ENCODE assay signal across 10 mouse cellular contexts in the genomic region with DNA sequence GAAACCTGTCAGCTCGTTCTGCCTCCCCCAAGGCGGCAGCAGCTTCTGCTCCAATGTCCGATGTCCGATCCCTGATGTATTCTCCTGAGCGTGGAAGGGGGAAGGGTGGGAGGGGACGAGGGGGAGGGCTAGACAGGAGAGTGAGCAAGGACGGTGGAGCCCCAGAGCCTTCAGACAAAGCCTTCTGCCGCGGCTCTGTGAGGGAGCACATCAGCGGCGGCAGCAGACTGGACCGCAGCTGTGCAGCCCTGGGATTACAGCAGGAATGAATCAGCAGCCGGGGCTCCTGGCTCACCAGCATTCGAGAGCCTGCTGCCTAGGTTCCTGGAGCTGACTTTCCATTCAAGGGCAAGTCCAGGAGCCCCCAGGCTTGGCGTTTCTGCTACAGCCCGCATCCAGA. TPM values are rescaled to one million over a fixed set of nuclear protein-coding genes. Genes with fewer than 3 reads are reported as not detected.
DNase-seq lines count a peak whose midpoint lies in the region; ATAC-seq and TF ChIP-seq lines count a peak whose summit lies in the region.
"Had no signal": no experiment of that assay in that cellular context is flagged by ENCODE, and none has a peak within 500 bp of the region (broad histone marks: within the 10 kb centered on the region; RNA-seq: fewer than 3 reads in every experiment).

No protein-coding gene starts in this region.

- no peaks in the 10 kb centered on the region for H3K79me2 ChIP-seq in myocyte (ENCODE audit: control insufficient read depth, insufficient read depth)

- peak; percentile 40; the same call in 1 of the 2 replicates for ATAC-seq in intestine, embryonic 15.5 days
- ATAC-seq in intestine, postnatal 0 days, result no peak
- ATAC-seq in hindbrain, embryonic 12.5 days (ENCODE audit: low FRiP score), result peak; percentile 73

- no peak for TF ChIP-seq POLR2A in myocyte (IDR thresholded peaks at IDR 0.05; ENCODE audit: insufficient read length, low read depth)

- H3K9ac ChIP-seq in intestine, embryonic 15.5 days, result no peak overlapping the region
- no peak overlapping the region for H3K9ac ChIP-seq in intestine, postnatal 0 days (ENCODE audit: low read depth, low read length)
- H3K9ac ChIP-seq in hindbrain, embryonic 12.5 days, result peak overlapping the region; percentile 67

- peak; percentile 76 for DNase-seq in embryo, embryonic 10.5 days (ENCODE audit: low spot score)
- no peak for DNase-seq in spleen, postnatal 4 days (ENCODE audit: low spot score in 2 of 2)
- DNase-seq in testis, postnatal 14 days (ENCODE audit: low spot score), result no peak
- no peak for DNase-seq in heart, postnatal 10 days

- no peaks in the 10 kb centered on the region for H3K27me3 ChIP-seq in intestine, embryonic 15.5 days (replicated peaks)
- H3K27me3 ChIP-seq in intestine, postnatal 0 days (replicated peaks; ENCODE audit: control insufficient read depth, insufficient read depth, low read length), result no peaks in the 10 kb centered on the region
- no peaks in the 10 kb centered on the region for H3K27me3 ChIP-seq in hindbrain, embryonic 12.5 days
- H3K27me3 ChIP-seq in myocyte (ENCODE audit: control insufficient read depth, insufficient read depth, insufficient read length), result no peaks in the 10 kb centered on the region
- H3K27me3 ChIP-seq: megakaryocyte, embryonic 14.5 days had no signal

- WGBS in intestine, embryonic 15.5 days, result 58% methylated on average over 16 of the region's 16 CpGs
- 65% methylated on average over 16 of the region's 16 CpGs for WGBS in intestine, postnatal 0 days
- 14% methylated on average over 16 of the region's 16 CpGs for WGBS in hindbrain, embryonic 12.5 days

- no peak overlapping the region for H3ac ChIP-seq in myocyte (ENCODE audit: control insufficient read depth, insufficient read length)

- no peak overlapping the region for H3K4me3 ChIP-seq in intestine, embryonic 15.5 days (replicated peaks)
- H3K4me3 ChIP-seq in intestine, postnatal 0 days (ENCODE audit: low read depth, low read length), result no peak overlapping the region
- H3K4me3 ChIP-seq in hindbrain, embryonic 12.5 days, result peak overlapping the region; percentile 37
- H3K4me3 ChIP-seq in myocyte, result no peak overlapping the region
- H3K4me3 ChIP-seq: megakaryocyte, embryonic 14.5 days had no signal

- no peaks in the 10 kb centered on the region for H3K9me3 ChIP-seq in intestine, embryonic 15.5 days
- H3K9me3 ChIP-seq in intestine, postnatal 0 days (ENCODE audit: control insufficient read depth), result no peaks in the 10 kb centered on the region
- H3K9me3 ChIP-seq in hindbrain, embryonic 12.5 days (replicated peaks), result no peaks in the 10 kb centered on the region
- H3K9me3 ChIP-seq: megakaryocyte, embryonic 14.5 days had no signal

- intact Hi-C loops in heart, postnatal 10 days (cut with DNase I), result no loop called here

- no peak overlapping the region for H3K4me2 ChIP-seq in intestine, embryonic 15.5 days (replicated peaks)
- no peak overlapping the region for H3K4me2 ChIP-seq in intestine, postnatal 0 days (replicated peaks; ENCODE audit: low read depth)
- H3K4me2 ChIP-seq in hindbrain, embryonic 12.5 days (replicated peaks), result peak overlapping the region; percentile 55
- no peak overlapping the region for H3K4me2 ChIP-seq in myocyte (ENCODE audit: low read depth)

- peaks cover 16% of the 10 kb centered on the region; the same call in 1 of the 2 replicates for H3K36me3 ChIP-seq in intestine, embryonic 15.5 days
- peaks cover 51% of the 10 kb centered on the region for H3K36me3 ChIP-seq in intestine, postnatal 0 days (ENCODE audit: control insufficient read depth, insufficient read depth)
- peaks cover 17% of the 10 kb centered on the region; the same call in 1 of the 2 replicates for H3K36me3 ChIP-seq in hindbrain, embryonic 12.5 days
- H3K36me3 ChIP-seq in myocyte (ENCODE audit: control insufficient read depth, insufficient read depth), result no peaks in the 10 kb centered on the region

- H3K27ac ChIP-seq in intestine, embryonic 15.5 days, result 0 out of 2 replicates have a peak overlapping the region, but pooled peaks have one; percentile 13
- no peak overlapping the region for H3K27ac ChIP-seq in intestine, postnatal 0 days (ENCODE audit: low read depth, low read length)
- H3K27ac ChIP-seq in hindbrain, embryonic 12.5 days, result peak overlapping the region; percentile 90

- 0 out of 2 replicates have a peak, but pooled peaks cover 2% of the 10 kb centered on the region for H3K4me1 ChIP-seq in intestine, embryonic 15.5 days (replicated peaks)
- no peaks in the 10 kb centered on the region for H3K4me1 ChIP-seq in intestine, postnatal 0 days (replicated peaks; ENCODE audit: control insufficient read depth, insufficient read depth, low read length)
- H3K4me1 ChIP-seq in hindbrain, embryonic 12.5 days, result peaks cover 67% of the 10 kb centered on the region

- TF ChIP-seq CTCF in intestine, postnatal 0 days (IDR thresholded peaks at IDR 0.05; ENCODE audit: low read depth), result no peak

TF ChIP-seq in myocyte, 11 proteins besides CTCF, POLR2A, EP300 and RAD21:
- TF ChIP-seq TCF12 (IDR thresholded peaks at IDR 0.05; ENCODE audit: insufficient read depth, poor library complexity, severe bottlenecking) (no peak), MYOG (IDR thresholded peaks at IDR 0.05; ENCODE audit: control insufficient read depth in 1 of 3, insufficient read depth in 1 of 3, insufficient read length in 2 of 3, low read depth in 2 of 3) (peak; percentile 24 to 85 (median 43)), MYOD1 (IDR thresholded peaks at IDR 0.05; ENCODE audit: control insufficient read depth in 1 of 3, insufficient read length in 2 of 3, low read depth in 2 of 3) (peak in 2 of 3 experiments; percentile 51 to 71), REST (IDR thresholded peaks at IDR 0.05; ENCODE audit: insufficient read depth, insufficient read length) (no peak)

RNA-seq across cellular contexts. Expression of a gene that starts 39.8 kb away (rescaled TPM):
- 1.2 and 1.6 TPM in 2 replicates for polyA plus RNA-seq in intestine, embryonic 15.5 days (2015; fragmentation: Nextera tagmentation; extraction: Ambion mirVana)
- 1.6 and 1.7 TPM in 2 replicates for polyA plus RNA-seq in intestine, postnatal 0 days (2015; fragmentation: Nextera tagmentation; extraction: Ambion mirVana)
- polyA plus RNA-seq in hindbrain, embryonic 12.5 days (2016; fragmentation: Nextera tagmentation; extraction: Ambion mirVana), result 1.9 and 2.6 TPM in 2 replicates
- polyA plus RNA-seq in myocyte (2012; fragmentation: generic; extraction: Trizol), result not detected
- total RNA-seq in heart, postnatal 10 days (2021), result under 1 TPM; 0.12 to 0.25 TPM
- total RNA-seq: adrenal gland, postnatal 36 days had no signal
